7 mouse cellular contexts compared by ENCODE assay signal in the genomic region with DNA sequence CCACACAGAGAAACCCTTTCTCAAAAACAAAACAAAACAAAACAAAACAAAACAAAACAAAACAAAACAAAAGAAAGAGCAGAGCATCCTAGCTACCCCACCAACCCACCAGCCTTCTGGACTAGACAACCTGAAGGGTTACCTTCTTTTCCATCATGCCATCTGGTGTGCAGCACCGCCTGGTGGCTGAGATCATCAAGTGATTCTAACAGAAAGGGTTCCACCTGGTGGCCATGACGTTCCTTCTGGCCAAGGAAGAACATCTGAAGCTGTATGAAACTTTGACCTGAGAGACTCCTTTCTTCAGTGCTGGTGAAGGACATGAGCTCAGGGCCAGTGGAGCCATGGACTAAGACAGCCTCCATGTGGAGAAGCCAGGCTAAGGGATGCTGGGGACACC. TPM values are rescaled to one million over a fixed set of nuclear protein-coding genes. Genes with fewer than 3 reads are reported as not detected.
DNase-seq lines count a peak whose midpoint lies in the region; ATAC-seq and TF ChIP-seq lines count a peak whose summit lies in the region.

No protein-coding gene starts in this region.

- no peaks in the 10 kb centered on the region for H3K27me3 ChIP-seq in C2C12 (ENCODE audit: control insufficient read depth, insufficient read depth, insufficient read length)
- no peaks in the 10 kb centered on the region for H3K27me3 ChIP-seq in E14TG2a.4 (ENCODE audit: insufficient read depth, low read length)
- H3K27me3 ChIP-seq in lung, postnatal 0 days (replicated peaks; ENCODE audit: insufficient read depth, low read length): no peaks in the 10 kb centered on the region

- H3ac ChIP-seq in C2C12 (ENCODE audit: control insufficient read depth, insufficient read length, low read depth): no peak overlapping the region

- ATAC-seq in erythroid progenitor cell, adult 5-6 weeks (replicated peaks; ENCODE audit: low FRiP score, poor library complexity, severe bottlenecking): peak; percentile 65; the same call in 1 of the 2 replicates
- peak; percentile 26 for ATAC-seq in lung, postnatal 0 days

- H3K27ac ChIP-seq in lung, postnatal 0 days (ENCODE audit: low read length): no peak overlapping the region

- H3K4me3 ChIP-seq in C2C12 (ENCODE audit: insufficient read depth, poor library complexity, severe bottlenecking): no peak overlapping the region
- no peak overlapping the region for H3K4me3 ChIP-seq in E14TG2a.4 (replicated peaks; ENCODE audit: low read length)
- no peak overlapping the region for H3K4me3 ChIP-seq in lung, postnatal 0 days (ENCODE audit: low read depth, low read length)

- peak; percentile 95 for TF ChIP-seq CTCF in C2C12 (IDR thresholded peaks at IDR 0.05; ENCODE audit: control insufficient read depth, insufficient read depth, insufficient read length)
- TF ChIP-seq CTCF in E14TG2a.4 (conservative IDR thresholded peaks at IDR 0.05; ENCODE audit: low read length): peak; percentile 57
- peak; percentile 100 for TF ChIP-seq CTCF in lung, postnatal 0 days (IDR thresholded peaks at IDR 0.05)

- H3K79me2 ChIP-seq in C2C12 (ENCODE audit: control insufficient read depth, insufficient read depth): no peaks in the 10 kb centered on the region

- H3K4me2 ChIP-seq in lung, postnatal 0 days (replicated peaks; ENCODE audit: low read depth, low read length): no peak overlapping the region

- no peak for TF ChIP-seq EP300 in lung, postnatal 0 days (IDR thresholded peaks at IDR 0.05)

- H3K36me3 ChIP-seq in C2C12 (ENCODE audit: control insufficient read depth, insufficient read depth): no peaks in the 10 kb centered on the region
- H3K36me3 ChIP-seq in E14TG2a.4 (ENCODE audit: insufficient read depth, low read length): no peaks in the 10 kb centered on the region
- H3K36me3 ChIP-seq in lung, postnatal 0 days (ENCODE audit: insufficient read depth, low read length): no peaks in the 10 kb centered on the region

- peak; percentile 33 for DNase-seq in c-Kit-negative CD71-positive TER-119-positive erythroid progenitor cells, embryonic 14.5 days (ENCODE audit: low read depth, low spot score)
- peak; percentile 88 for DNase-seq in kidney, postnatal 10 days
- DNase-seq in lung, postnatal 0 days (ENCODE audit: low spot score): peak; percentile 79
- DNase-seq in right cerebral cortex, postnatal 4 days: peak; percentile 57

- WGBS in lung, postnatal 0 days: 0% methylated on average over 2 of the region's 2 CpGs

- H3K9ac ChIP-seq in lung, postnatal 0 days (replicated peaks; ENCODE audit: low read depth): no peak overlapping the region

- H3K4me1 ChIP-seq in E14TG2a.4 (replicated peaks; ENCODE audit: low read depth, low read length): no peaks in the 10 kb centered on the region
- H3K4me1 ChIP-seq in lung, postnatal 0 days (ENCODE audit: insufficient read depth, low read depth, low read length): no peaks in the 10 kb centered on the region

- H3K79me3 ChIP-seq in C2C12 (ENCODE audit: low read depth): no peaks in the 10 kb centered on the region

- H3K9me3 ChIP-seq in E14TG2a.4 (ENCODE audit: low read length): peaks cover 19% of the 10 kb centered on the region
- no peaks in the 10 kb centered on the region for H3K9me3 ChIP-seq in lung, postnatal 0 days (ENCODE audit: low read length)

TF ChIP-seq in C2C12, 6 proteins besides CTCF, POLR2A, EP300 and RAD21:
- no peak for TF ChIP-seq MYOD1 (IDR thresholded peaks at IDR 0.05; ENCODE audit: control insufficient read depth, insufficient read length, low read depth)
- TF ChIP-seq USF1 (IDR thresholded peaks at IDR 0.05; ENCODE audit: low read depth): no peak
- no peak for TF ChIP-seq FOSL1 (IDR thresholded peaks at IDR 0.05; ENCODE audit: insufficient read depth, low read length, poor library complexity, severe bottlenecking)
- TF ChIP-seq MAX (IDR thresholded peaks at IDR 0.05): no peak
- no peak for TF ChIP-seq CEBPB (IDR thresholded peaks at IDR 0.05; ENCODE audit: low read depth)
- TF ChIP-seq MYOG (IDR thresholded peaks at IDR 0.05; ENCODE audit: control insufficient read depth, extremely low read depth, insufficient read length): no peak

RNA-seq across cellular contexts. Expression of a gene that starts 19.0 kb away (rescaled TPM):
- 4.0 TPM for polyA plus RNA-seq in C2C12 (2012; fragmentation: generic; extraction: Trizol)
- total RNA-seq in erythroid progenitor cell, adult 5-6 weeks (2015; ENCODE audit: low replicate concordance): 1.4 and 1.7 TPM in 2 replicates
- total RNA-seq in erythroid progenitor cell, adult 5-6 weeks (2017; ENCODE audit: low replicate concordance): 1.8 and 2.0 TPM in 2 replicates
- 3.6 and 4.5 TPM in 2 replicates for polyA plus RNA-seq in lung, postnatal 0 days (2015; fragmentation: Nextera tagmentation; extraction: Ambion mirVana)

Comparison
In these comparisons a context has a peak if more than half of its experiments do, and no peak if none do; other contexts are left out.
1. DNase-seq: peak in every context shown above with its lines; median percentile 88 in kidney, postnatal 10 days; 79 in lung, postnatal 0 days; 57 in right cerebral cortex, postnatal 4 days; 33 in c-Kit-negative CD71-positive TER-119-positive erythroid progenitor cells, embryonic 14.5 days.